Mouse (Mus musculus) CD4-positive naive resting alpha-beta T cell, adult 76 days (primary cell): Measurements from ENCODE around the gene Gys1. TPM values are rescaled to one million over a fixed set of nuclear protein-coding genes. Genes with fewer than 3 reads are reported as not detected.

Experiments used
- total RNA-seq: library from RNA; stranded (reverse); gene quantifications from one replicate; pipeline ENCODE4 v1.2.4, GENCODE M21; 2023

Gene Gys1
- total RNA-seq, result 6.8 TPM

GRCm38 (mm10) chr7:45434203-45435015 lies at the start of gene Gys1:
Gene Gys1, plus strand, starts transcription at chr7:45434844.

GRCm38 (mm10) chr7:45395578-45396336 lies 38.9 kb upstream of the Gys1 start, which contains the start of gene Snrnp70:
Gene Snrnp70, minus strand, starts transcription at chr7:45395742.

GRCm38 (mm10) chr7:45405091-45406075 lies 29.3 kb upstream of the Gys1 start, which contains the start of gene Kcna7:
Gene Kcna7, plus strand, starts transcription at chr7:45405653.

GRCm38 (mm10) chr7:45413113-45413863 lies 21.4 kb upstream of the Gys1 start, which contains the start of gene Ntf5:
Gene Ntf5, plus strand, starts transcription at chr7:45413695.

GRCm38 (mm10) chr7:45420615-45420919 lies 14.1 kb upstream of the Gys1 start, which contains the start of gene Lhb:
Gene Lhb, plus strand, starts transcription at chr7:45420820.

GRCm38 (mm10) chr7:45437521-45438276 lies 3.1 kb downstream of the Gys1 start, which contains the start of gene Ruvbl2:
Gene Ruvbl2, minus strand, starts transcription at chr7:45438096.

GRCm38 (mm10) chr7:45459564-45460140 lies 25.0 kb downstream of the Gys1 start, which contains the start of gene Ftl1:
Gene Ftl1, minus strand, starts transcription at chr7:45459884.

GRCm38 (mm10) chr7:45466283-45467089 lies 31.8 kb downstream of the Gys1 start, which contains the start of gene Bax:
Gene Bax, minus strand, starts transcription at chr7:45466898.

GRCm38 (mm10) chr7:45481374-45481927 lies 46.8 kb downstream of the Gys1 start, which contains the start of gene Tulp2:
Gene Tulp2, plus strand, starts transcription at chr7:45481877.

GRCm38 (mm10) chr7:45486761-45487415 lies 52.2 kb downstream of the Gys1 start, which contains the start of gene Gm45808:
Gene Gm45808, minus strand, starts transcription at chr7:45486811.

GRCm38 (mm10) chr7:45488293-45489204 lies 53.9 kb downstream of the Gys1 start, which contains the start of gene Dhdh:
Gene Dhdh, minus strand, starts transcription at chr7:45488805.

Other genes with a start within 250 kb of the Gys1 start
- gene Ccdc155, start 230.0 kb upstream of the Gys1 start, total RNA-seq, result not detected
- not detected for gene Dkkl1, start 222.7 kb upstream of the Gys1 start, total RNA-seq
- not detected for gene Tead2, start 219.1 kb upstream of the Gys1 start, total RNA-seq
- gene Cd37, start 195.7 kb upstream of the Gys1 start, total RNA-seq, result 344 TPM
- gene Slc6a16, start 193.8 kb upstream of the Gys1 start, total RNA-seq, result not detected
- gene Slc6a21, start 157.3 kb upstream of the Gys1 start, total RNA-seq, result not detected
- gene Trpm4, start 101.1 kb upstream of the Gys1 start, total RNA-seq, result 8.1 TPM
- not detected for gene Hrc, start 99.6 kb upstream of the Gys1 start, total RNA-seq
- 0.26 TPM for gene Ppfia3, start 67.8 kb upstream of the Gys1 start, total RNA-seq
- not detected for gene Lin7b, start 64.3 kb upstream of the Gys1 start, total RNA-seq
- 741 TPM for gene Snrnp70, start 39.1 kb upstream of the Gys1 start, total RNA-seq
- gene Kcna7, start 29.2 kb upstream of the Gys1 start, total RNA-seq, result not detected
- not detected for gene Ntf5, start 21.1 kb upstream of the Gys1 start, total RNA-seq
- not detected for gene Lhb, start 14.0 kb upstream of the Gys1 start, total RNA-seq
- 48.1 TPM for gene Ruvbl2, start 3.3 kb downstream of the Gys1 start, total RNA-seq
- gene Ftl1, start 25.0 kb downstream of the Gys1 start, total RNA-seq, result 649 TPM
- 78.4 TPM for gene Bax, start 32.1 kb downstream of the Gys1 start, total RNA-seq
- gene Tulp2, start 47.0 kb downstream of the Gys1 start, total RNA-seq, result not detected
- not detected for gene Gm45808, start 52.0 kb downstream of the Gys1 start, total RNA-seq
- 1.8 TPM for gene Dhdh, start 54.0 kb downstream of the Gys1 start, total RNA-seq
- 61.9 TPM for gene Nucb1, start 75.6 kb downstream of the Gys1 start, total RNA-seq
- 681 TPM for gene Ppp1r15a, start 91.4 kb downstream of the Gys1 start, total RNA-seq
- gene Plekha4, start 91.5 kb downstream of the Gys1 start, total RNA-seq, result 1.2 TPM
- gene Hsd17b14, start 120.0 kb downstream of the Gys1 start, total RNA-seq, result not detected
- gene Bcat2, start 135.3 kb downstream of the Gys1 start, total RNA-seq, result 65.6 TPM
- gene Fgf21, start 180.6 kb downstream of the Gys1 start, total RNA-seq, result not detected
- gene Fut1, start 182.4 kb downstream of the Gys1 start, total RNA-seq, result not detected
- gene Izumo1, start 187.0 kb downstream of the Gys1 start, total RNA-seq, result not detected
- 0.73 TPM for gene Rasip1, start 192.6 kb downstream of the Gys1 start, total RNA-seq
- gene Mamstr, start 205.1 kb downstream of the Gys1 start, total RNA-seq, result not detected
- gene Fut2, start 231.6 kb downstream of the Gys1 start, total RNA-seq, result not detected
- gene Ntn5, start 249.2 kb downstream of the Gys1 start, total RNA-seq, result not detected